Mouse (Mus musculus) hindlimb bud, embryonic 11.5 days (tissue): ENCODE measurements around the gene Scp2.
A peak's percentile ranks its signal among the peaks of the same experiment; 100 is the strongest.
"Not testable (repeated sequence)": the region's sequence is repeated elsewhere in the genome, so short reads cannot be mapped to it uniquely, and the experiment has no call there.

Experiments
- DNase-seq: peaks from one replicate; pipeline ENCODE4 v3.0.0-alpha.2; 2012; ENCODE audit warnings: low read depth, low spot score; ENCODE audit errors: extremely low spot score

Gene Scp2

GRCm38 (mm10) chr4:108110706-108111105 is 34.1 kb downstream of the Scp2 start:
- DNase-seq: no peak

- DNase-seq: no peak
Observed at GRCm38 (mm10) chr4:108109728-108110127, 35.1 kb downstream of the Scp2 start.

GRCm38 (mm10) chr4:108096345-108096744 is 48.5 kb downstream of the Scp2 start, which contains the start of gene Podn:
TSS of gene Podn (minus strand) at chr4:108096445.
- no peak for DNase-seq

GRCm38 (mm10) chr4:108092741-108093397 is 51.9 kb downstream of the Scp2 start:
- no peak for DNase-seq

- no peak for DNase-seq
Observed at GRCm38 (mm10) chr4:108083993-108084392, 60.8 kb downstream of the Scp2 start.

GRCm38 (mm10) chr4:108083032-108083735 is 61.6 kb downstream of the Scp2 start:
- DNase-seq: no peak

DNA sequence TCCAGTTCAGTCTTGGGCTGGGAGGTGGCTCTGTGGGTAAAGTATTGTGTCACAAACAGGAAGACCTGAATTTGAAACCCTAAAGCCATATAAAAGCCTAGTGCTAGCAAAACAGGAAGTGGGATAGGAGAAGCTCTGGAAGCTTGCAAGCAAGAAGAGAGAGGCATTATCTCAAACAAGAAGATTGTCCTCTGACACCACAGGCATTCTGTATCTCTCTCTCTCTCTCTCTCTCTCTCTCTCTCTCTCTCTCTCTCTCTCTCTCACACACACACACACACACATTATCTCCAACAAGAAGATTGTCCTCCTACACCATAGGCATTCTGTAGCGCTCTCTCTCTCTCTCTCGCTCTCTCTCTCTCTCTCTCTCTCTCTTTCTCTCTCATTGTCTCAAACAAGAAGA is 62.4 kb downstream of the Scp2 start:
- DNase-seq: no peak

DNA sequence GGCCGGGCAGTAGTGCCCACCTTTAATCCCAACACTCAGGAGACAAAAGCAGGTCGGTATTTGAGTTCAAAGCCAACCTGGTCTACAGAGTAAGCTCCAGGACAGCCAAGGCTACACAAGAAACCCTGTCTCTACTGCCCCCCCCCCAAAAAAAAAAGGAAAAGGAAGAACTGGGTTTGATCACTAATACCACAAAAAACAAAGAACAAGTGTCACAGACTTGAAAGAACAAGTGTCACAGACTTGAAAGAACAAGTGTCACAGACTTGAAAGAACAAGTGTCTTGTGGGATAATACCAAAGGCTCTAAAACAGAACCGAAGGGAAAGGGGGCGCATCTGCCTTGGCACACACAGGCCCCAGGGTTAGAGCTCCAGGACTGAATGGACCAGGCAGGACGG is 63.9 kb downstream of the Scp2 start:
- no peak for DNase-seq

- DNase-seq: no peak
Observed at GRCm38 (mm10) chr4:108079762-108080161, 65.0 kb downstream of the Scp2 start.

DNA sequence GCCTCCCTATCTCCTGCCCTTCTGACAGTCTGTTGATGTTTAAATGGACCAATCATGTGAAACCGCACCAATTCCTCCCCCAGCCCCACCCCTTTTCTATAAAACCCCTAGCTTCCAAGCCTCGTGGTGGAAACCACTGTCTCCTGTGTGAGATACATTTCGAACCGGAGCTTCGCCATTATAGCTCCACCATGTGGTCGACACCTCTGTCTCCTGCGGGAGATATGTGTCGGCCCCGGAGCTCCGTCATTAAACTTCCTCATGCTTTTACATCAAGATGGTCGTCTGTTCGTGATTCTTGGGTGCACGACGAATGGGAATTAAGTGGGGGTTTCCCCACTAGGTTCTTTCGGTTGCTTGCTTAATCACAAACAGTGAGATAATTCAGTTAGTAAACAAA is 65.6 kb downstream of the Scp2 start:
- DNase-seq: not testable (repeated sequence)

GRCm38 (mm10) chr4:108077224-108077955 is 67.4 kb downstream of the Scp2 start:
- no peak for DNase-seq

DNA sequence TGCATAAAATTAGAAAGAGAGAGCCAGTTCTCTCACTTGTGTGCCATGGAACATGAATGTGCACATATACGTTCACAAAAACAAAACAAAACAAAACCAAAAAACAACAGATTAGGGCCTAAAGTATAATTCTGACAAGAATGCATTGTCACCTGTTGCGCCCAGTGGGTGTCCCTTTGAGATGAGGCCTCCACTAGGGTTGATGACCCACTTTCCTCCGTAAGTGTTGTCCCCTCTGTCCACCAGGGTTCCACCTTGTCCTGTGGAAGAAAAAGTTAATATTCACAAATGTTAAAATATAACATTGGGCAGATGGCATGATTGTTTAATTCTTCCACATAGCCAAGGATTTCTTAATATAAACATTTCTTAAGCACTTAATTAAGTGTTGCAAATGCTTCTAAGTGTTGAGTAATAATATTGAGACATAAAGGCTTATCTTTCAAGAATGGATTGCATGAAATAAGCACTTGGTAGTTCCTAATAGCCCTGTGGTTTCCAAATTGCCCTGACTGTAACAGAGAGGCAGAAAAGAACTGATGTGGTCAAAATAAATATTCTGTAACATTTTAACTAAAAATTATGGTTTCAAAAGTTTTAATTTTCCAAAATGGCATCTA is 70.5 kb downstream of the Scp2 start:
- no peak for DNase-seq

GRCm38 (mm10) chr4:108072086-108072485 is 72.7 kb downstream of the Scp2 start:
- no peak for DNase-seq

DNA sequence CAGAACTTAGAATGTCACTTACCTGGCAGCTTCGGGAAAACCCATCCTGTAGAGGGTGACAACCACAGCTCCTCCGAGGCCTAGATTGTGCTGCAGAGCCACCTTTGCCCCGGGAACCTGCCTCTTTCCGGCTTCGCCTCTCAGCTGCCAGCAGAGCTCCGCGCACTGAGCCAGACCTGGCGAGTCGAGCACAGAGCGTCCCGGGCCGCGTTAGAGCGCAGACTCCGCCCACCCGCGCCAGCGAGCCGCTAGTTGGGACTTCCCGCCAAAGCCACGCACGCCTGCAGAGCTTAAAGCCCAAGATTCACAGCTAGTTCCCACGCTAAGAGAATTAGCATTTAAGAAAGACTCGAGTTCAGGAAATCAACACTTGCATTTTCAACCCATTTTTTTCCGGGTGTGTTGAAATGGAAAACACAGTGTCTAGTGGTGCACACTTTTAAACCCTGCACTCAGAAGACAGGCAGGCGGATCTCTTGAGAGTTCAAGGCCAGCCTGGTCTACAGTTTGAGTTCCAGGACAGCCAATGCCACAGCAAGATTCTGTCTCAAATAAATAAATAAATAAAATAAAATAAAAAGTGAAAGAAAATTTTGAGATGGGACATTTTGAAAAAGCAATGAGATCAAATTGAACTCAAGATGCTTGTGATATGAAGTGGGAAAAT is 73.4 kb downstream of the Scp2 start:
- peak; percentile 76 for DNase-seq

- no peak for DNase-seq
Observed at GRCm38 (mm10) chr4:108070723-108071122, 74.1 kb downstream of the Scp2 start.

DNA sequence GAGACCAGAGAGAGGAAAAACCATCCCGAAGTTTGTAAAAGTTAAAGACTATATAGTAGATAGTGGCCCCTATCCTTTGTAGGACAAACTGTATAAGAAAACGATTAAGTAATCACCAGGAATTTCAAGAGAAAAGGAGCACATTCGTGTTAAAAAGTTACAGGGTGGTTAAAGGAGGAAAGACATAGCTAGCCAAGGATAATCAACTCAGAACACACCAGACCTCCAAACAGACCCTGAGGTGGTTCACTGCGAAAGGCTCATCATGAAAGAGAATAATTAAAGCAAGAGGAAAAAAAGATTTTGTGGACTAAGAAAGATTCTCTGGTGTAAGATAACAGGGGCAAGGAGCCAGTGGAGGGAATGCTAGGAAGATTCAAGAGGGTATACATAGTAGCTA is 74.5 kb downstream of the Scp2 start:
- no peak for DNase-seq

GRCm38 (mm10) chr4:108068081-108068480 is 76.7 kb downstream of the Scp2 start:
- DNase-seq: no peak

- DNase-seq: no peak
Observed at GRCm38 (mm10) chr4:108067261-108067660, 77.5 kb downstream of the Scp2 start.

GRCm38 (mm10) chr4:108066569-108066968 is 78.2 kb downstream of the Scp2 start:
- DNase-seq: no peak

- DNase-seq: no peak
Observed at GRCm38 (mm10) chr4:108065176-108065844, 79.5 kb downstream of the Scp2 start.
